Mouse (Mus musculus): Measurements from ENCODE around the gene Ell2. TPM values are rescaled to one million over a fixed set of nuclear protein-coding genes. Genes with fewer than 3 reads are reported as not detected.

Ell2 gene
- total and polyA plus RNA-seq, 2 experiments from 2014 or later: 2.2 to 3.5 TPM

DNA sequence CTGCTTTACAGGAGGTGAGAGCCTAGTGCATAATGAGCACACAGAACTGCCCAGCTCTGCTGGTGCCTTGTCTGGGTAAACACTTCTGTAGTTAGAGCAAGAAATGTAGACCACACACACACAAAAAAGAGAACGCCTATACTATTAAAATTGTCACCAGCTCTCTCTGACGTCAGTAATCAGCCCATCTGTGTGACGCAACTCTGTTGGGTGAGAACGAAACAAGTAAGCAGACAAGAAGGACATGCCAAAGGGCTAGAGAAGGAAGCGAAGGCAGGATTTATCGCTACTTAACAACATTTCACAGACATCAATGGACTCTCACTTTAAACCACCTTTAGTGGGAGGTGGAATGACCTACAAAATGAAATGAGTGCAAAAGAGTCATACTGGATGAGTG lies 71.6 kb downstream of the Ell2 start:
- DNase-seq (ENCODE audit: low spot score) (no peak), ATAC-seq (ENCODE audit: low FRiP score) (no peak)
- no peak overlapping the region for H3K4me3 ChIP-seq (ENCODE audit: low read depth, low read length)
- H3K4me1 ChIP-seq (ENCODE audit: insufficient read depth, low read length): no peaks in the 10 kb centered on the region
- no peak overlapping the region for H3K9ac ChIP-seq (replicated peaks; ENCODE audit: low read length, poor library complexity, severe bottlenecking)
- no peak overlapping the region for H3K4me2 ChIP-seq (ENCODE audit: low read depth, low read length, poor library complexity, severe bottlenecking)
- no peaks in the 10 kb centered on the region for H3K9me3 ChIP-seq (ENCODE audit: low read length)
- 92% methylated on average over 6 of the region's 6 CpGs for WGBS
- no peak for TF ChIP-seq CTCF (IDR thresholded peaks at IDR 0.05)
- no peaks in the 10 kb centered on the region for H3K27me3 ChIP-seq (ENCODE audit: insufficient read depth, low read length)
- H3K27ac ChIP-seq (ENCODE audit: low read depth, low read length): no peak overlapping the region
- no peaks in the 10 kb centered on the region for H3K36me3 ChIP-seq (ENCODE audit: insufficient read depth, low read length)

GRCm38 (mm10) chr13:75779169-75779568 lies 72.6 kb downstream of the Ell2 start:
- ATAC-seq (ENCODE audit: low FRiP score) (no peak), DNase-seq (ENCODE audit: low spot score) (no peak)
- Histone ChIP-seq H3K36me3 (ENCODE audit: insufficient read depth, low read length) (no peaks in the 10 kb centered on the region), H3K9ac (replicated peaks; ENCODE audit: low read length, poor library complexity, severe bottlenecking) (no peak overlapping the region), H3K27me3 (ENCODE audit: insufficient read depth, low read length) (no peaks in the 10 kb centered on the region), H3K4me3 (ENCODE audit: low read depth, low read length) (no peak overlapping the region), H3K9me3 (ENCODE audit: low read length) (no peaks in the 10 kb centered on the region), H3K4me2 (ENCODE audit: low read depth, low read length, poor library complexity, severe bottlenecking) (no peak overlapping the region), H3K4me1 (ENCODE audit: insufficient read depth, low read length) (no peaks in the 10 kb centered on the region), H3K27ac (ENCODE audit: low read depth, low read length) (no peak overlapping the region)
- WGBS: 91% methylated on average over 2 of the region's 2 CpGs
- TF ChIP-seq CTCF (IDR thresholded peaks at IDR 0.05): no peak

DNA sequence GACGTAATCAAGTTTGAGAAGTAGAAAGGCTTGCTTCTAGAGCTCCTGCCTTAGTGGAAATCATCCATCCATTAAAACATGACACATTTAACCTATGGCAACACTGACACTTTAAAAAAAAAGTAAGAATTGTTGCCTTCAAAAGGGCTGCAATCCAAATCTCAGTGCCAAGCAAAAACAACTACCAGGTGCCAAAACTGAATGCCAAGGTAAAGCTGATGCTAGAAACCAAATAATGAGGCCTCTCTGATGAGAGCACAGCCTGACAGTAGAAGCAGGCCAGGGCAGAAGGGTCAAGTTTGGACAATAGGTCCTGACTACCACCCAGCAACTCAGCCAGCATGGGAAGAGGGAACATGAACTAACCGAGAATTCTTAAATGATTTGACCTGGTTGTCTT lies 73.5 kb downstream of the Ell2 start:
- WGBS: 72% methylated on average over 2 of the region's 2 CpGs
- no peak for ATAC-seq (ENCODE audit: low FRiP score)
- H3K4me3 ChIP-seq (ENCODE audit: low read depth, low read length): no peak overlapping the region

DNA sequence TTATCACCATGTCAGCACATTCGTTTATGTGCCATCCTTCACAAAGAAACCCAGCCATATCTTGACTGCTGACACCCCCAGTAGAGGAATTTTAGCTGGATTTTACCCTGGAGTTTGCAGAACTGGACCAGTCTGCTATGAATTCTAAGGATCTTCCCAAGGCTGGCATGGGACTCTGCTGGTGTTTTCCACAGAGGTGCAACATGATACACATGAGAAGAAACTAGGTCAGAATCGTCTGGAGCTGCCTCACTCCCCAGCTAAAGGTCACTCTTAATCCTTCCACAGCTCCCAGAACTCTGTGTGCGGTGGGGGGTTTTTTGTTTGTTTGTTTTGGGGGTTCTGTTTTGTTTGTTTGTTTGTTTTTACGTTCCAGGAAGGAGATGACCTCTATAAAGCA lies 79.2 kb downstream of the Ell2 start:
- H3K4me1 ChIP-seq (ENCODE audit: insufficient read depth, low read length): no peaks in the 10 kb centered on the region
- no peaks in the 10 kb centered on the region for H3K36me3 ChIP-seq (ENCODE audit: insufficient read depth, low read length)
- H3K9me3 ChIP-seq (ENCODE audit: low read length): no peaks in the 10 kb centered on the region
- WGBS: 65% methylated on average over 4 of the region's 4 CpGs
- no peaks in the 10 kb centered on the region for H3K27me3 ChIP-seq (ENCODE audit: insufficient read depth, low read length)
- no peak overlapping the region for H3K4me3 ChIP-seq (ENCODE audit: low read depth, low read length)
- no peak overlapping the region for H3K27ac ChIP-seq (ENCODE audit: low read depth, low read length)
- TF ChIP-seq CTCF (IDR thresholded peaks at IDR 0.05): no peak
- no peak overlapping the region for H3K9ac ChIP-seq (replicated peaks; ENCODE audit: low read length, poor library complexity, severe bottlenecking)
- no peak for ATAC-seq (ENCODE audit: low FRiP score)
- no peak for DNase-seq (ENCODE audit: low spot score)
- H3K4me2 ChIP-seq (ENCODE audit: low read depth, low read length, poor library complexity, severe bottlenecking): no peak overlapping the region

More for the DNA sequence above, 73.5 kb downstream of the Ell2 start:
- Histone ChIP-seq H3K4me2 (ENCODE audit: low read depth, low read length, poor library complexity, severe bottlenecking) (no peak overlapping the region), H3K4me1 (ENCODE audit: insufficient read depth, low read length) (no peaks in the 10 kb centered on the region), H3K27ac (ENCODE audit: low read depth, low read length) (no peak overlapping the region), H3K36me3 (ENCODE audit: insufficient read depth, low read length) (no peaks in the 10 kb centered on the region), H3K9ac (replicated peaks; ENCODE audit: low read length, poor library complexity, severe bottlenecking) (no peak overlapping the region), H3K27me3 (ENCODE audit: insufficient read depth, low read length) (no peaks in the 10 kb centered on the region), H3K9me3 (ENCODE audit: low read length) (no peaks in the 10 kb centered on the region)
- DNase-seq (ENCODE audit: low spot score): no peak
- TF ChIP-seq CTCF (IDR thresholded peaks at IDR 0.05): no peak

GRCm38 (mm10) chr13:75786264-75786663 lies 79.7 kb downstream of the Ell2 start:
- no peak overlapping the region for H3K4me2 ChIP-seq (ENCODE audit: low read depth, low read length, poor library complexity, severe bottlenecking)
- H3K9me3 ChIP-seq (ENCODE audit: low read length): no peaks in the 10 kb centered on the region
- no peaks in the 10 kb centered on the region for H3K4me1 ChIP-seq (ENCODE audit: insufficient read depth, low read length)
- no peaks in the 10 kb centered on the region for H3K27me3 ChIP-seq (ENCODE audit: insufficient read depth, low read length)
- TF ChIP-seq CTCF (IDR thresholded peaks at IDR 0.05): no peak
- DNase-seq (ENCODE audit: low spot score) (no peak), ATAC-seq (ENCODE audit: low FRiP score) (no peak)
- no peak overlapping the region for H3K27ac ChIP-seq (ENCODE audit: low read depth, low read length)
- H3K36me3 ChIP-seq (ENCODE audit: insufficient read depth, low read length): no peaks in the 10 kb centered on the region
- H3K4me3 ChIP-seq (ENCODE audit: low read depth, low read length): no peak overlapping the region
- WGBS: 91% methylated on average over 11 of the region's 11 CpGs
- H3K9ac ChIP-seq (replicated peaks; ENCODE audit: low read length, poor library complexity, severe bottlenecking): no peak overlapping the region

DNA sequence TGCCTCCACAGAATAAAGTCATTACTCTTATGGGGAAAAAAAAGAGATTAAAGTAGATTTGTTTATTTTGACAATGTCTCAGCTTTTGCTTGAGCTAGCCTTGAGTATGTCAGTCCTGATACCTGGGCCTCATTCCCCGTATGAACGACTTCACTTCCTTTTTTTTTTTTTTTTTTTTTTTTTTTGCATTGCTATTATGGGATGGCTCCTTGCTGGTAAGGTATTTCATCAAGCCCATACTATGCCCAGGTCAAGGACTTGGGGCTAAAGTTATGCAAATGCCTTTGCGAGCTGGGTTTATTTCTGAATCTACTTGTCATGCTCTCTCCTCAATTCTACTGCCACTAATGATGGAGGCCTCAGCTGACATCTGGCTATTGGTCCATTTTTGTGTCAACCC lies 80.8 kb downstream of the Ell2 start:
- Histone ChIP-seq H3K4me1 (ENCODE audit: insufficient read depth, low read length) (no peaks in the 10 kb centered on the region), H3K27me3 (ENCODE audit: insufficient read depth, low read length) (no peaks in the 10 kb centered on the region), H3K9me3 (ENCODE audit: low read length) (no peaks in the 10 kb centered on the region), H3K36me3 (ENCODE audit: insufficient read depth, low read length) (no peaks in the 10 kb centered on the region), H3K4me2 (ENCODE audit: low read depth, low read length, poor library complexity, severe bottlenecking) (no peak overlapping the region), H3K4me3 (ENCODE audit: low read depth, low read length) (no peak overlapping the region), H3K27ac (ENCODE audit: low read depth, low read length) (no peak overlapping the region), H3K9ac (replicated peaks; ENCODE audit: low read length, poor library complexity, severe bottlenecking) (no peak overlapping the region)
- no peak for TF ChIP-seq CTCF (IDR thresholded peaks at IDR 0.05)
- ATAC-seq (ENCODE audit: low FRiP score): no peak
- WGBS: 90% methylated on average over 3 of the region's 3 CpGs
- no peak for DNase-seq (ENCODE audit: low spot score)

Data from midbrain, postnatal 0 days (tissue).